Mouse (Mus musculus) G1E (cell line): ENCODE data around the gene Ctnnb1. TPM values are rescaled to one million over a fixed set of nuclear protein-coding genes. Genes with fewer than 3 reads are reported as not detected.

ENCODE experiments used
- ATAC-seq: 2 replicates; pipeline ENCODE4 v1.8.0; 2016; ENCODE audit warnings: mild to moderate bottlenecking; ENCODE audit not compliant: insufficient number of reproducible peaks, poor library complexity, low FRiP score, severe bottlenecking; ENCODE audit errors: extremely low read depth
- DNase-seq: peaks from one replicate; pipeline ENCODE4 v3.0.0; 2012; ENCODE audit warnings: low spot score
- H3K27me3 ChIP-seq: 2 replicates; pipeline ENCODE4 v1.6.1; 2012; ENCODE audit warnings: mild to moderate bottlenecking, low read length, inconsistent platforms; ENCODE audit not compliant: insufficient read depth
- H3K36me3 ChIP-seq: replicated peaks from 2 replicates; pipeline ENCODE3; 2012; ENCODE audit warnings: mild to moderate bottlenecking, inconsistent platforms
- H3K4me1 ChIP-seq: 2 replicates; pipeline ENCODE4 v1.6.1; 2012; ENCODE audit warnings: low read depth, low read length, inconsistent platforms, mixed read lengths; ENCODE audit not compliant: insufficient read depth
- H3K4me3 ChIP-seq: 2 replicates; pipeline ENCODE4 v1.5.1; 2012; ENCODE audit warnings: low read depth, mild to moderate bottlenecking, inconsistent platforms, low read length, moderate library complexity, mixed read lengths
- H3K9me3 ChIP-seq: replicated peaks from 2 replicates; pipeline ENCODE4 v1.6.1; 2012; ENCODE audit warnings: inconsistent platforms
- CTCF ChIP-seq: IDR thresholded peaks from 2 replicates; pipeline ENCODE4 v1.5.1; 2012; ENCODE audit warnings: low read depth, low read length, inconsistent platforms, mixed read lengths
- GATA1 ChIP-seq: IDR thresholded peaks from 2 replicates; pipeline ENCODE4 v1.6.1; 2012; ENCODE audit warnings: borderline replicate concordance, low read length, inconsistent platforms, mixed read lengths
- GATA2 ChIP-seq: IDR thresholded peaks from 2 replicates; pipeline ENCODE4 v1.6.1; 2012; ENCODE audit warnings: low read depth, low read length, inconsistent platforms, borderline replicate concordance
- POLR2AphosphoS5 ChIP-seq: IDR thresholded peaks from 2 replicates; pipeline ENCODE4 v1.6.1; 2012; ENCODE audit warnings: low read depth, low read length, inconsistent platforms; ENCODE audit not compliant: insufficient replicate concordance
- TAL1 ChIP-seq: conservative IDR thresholded peaks from 2 replicates; pipeline ENCODE4 v1.6.1; 2012; ENCODE audit warnings: low read depth, low read length, inconsistent platforms, mixed read lengths
- polyA plus RNA-seq: library from polyadenylated mRNA; stranded (reverse); fragments of >175 nt; gene quantifications from 2 replicates; pipeline ENCODE4 v1.2.3, GENCODE M21; 2012
- total RNA-seq, 2 experiments: library from RNA; stranded (forward) in 1 of 2; stranded (reverse) in 1 of 2; fragments of 200-1000 nt in 1 of 2; fragments of >200 nt in 1 of 2; fragmentation: Nextera tagmentation in 1 of 2; gene quantifications; 2 replicates each; pipeline ENCODE4 v1.2.3; 2014 to 2017

Ctnnb1 gene
- total and polyA plus RNA-seq, 3 experiments: 60.1 to 628 (median 233) TPM

GRCm38 (mm10) chr9:120935634-120935922 lies 6.6 kb downstream of the Ctnnb1 start:
- peaks cover 57% of the 10 kb centered on the region for H3K4me1 ChIP-seq
- DNase-seq: no peak
- H3K36me3 ChIP-seq: peaks cover 42% of the 10 kb centered on the region
- H3K4me3 ChIP-seq: peak overlapping the region; percentile 82
- TF ChIP-seq TAL1 (no peak), POLR2AphosphoS5 (no peak)
- no peak for ATAC-seq
- H3K27me3 ChIP-seq: no peaks in the 10 kb centered on the region
- no peaks in the 10 kb centered on the region for H3K9me3 ChIP-seq

DNA sequence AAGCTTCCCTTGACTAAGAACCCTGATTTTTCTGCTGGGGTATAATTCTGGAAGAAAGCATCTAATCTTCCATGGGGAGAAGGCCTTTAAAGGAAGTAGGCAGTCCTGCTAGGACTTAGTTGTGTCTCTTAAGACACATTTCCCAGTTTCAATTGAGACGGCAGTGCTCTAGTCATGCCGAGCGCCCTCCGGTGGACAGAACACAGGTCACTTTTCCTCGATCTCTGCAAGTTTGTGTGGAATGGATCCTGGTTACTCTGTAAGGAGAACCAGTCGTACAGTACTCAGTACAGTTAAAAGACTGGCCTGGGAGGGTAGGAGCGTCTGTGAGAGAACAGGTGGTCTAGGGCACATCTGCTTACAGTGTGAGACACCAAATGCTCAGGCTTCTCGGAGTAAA lies 7.3 kb downstream of the Ctnnb1 start:
- no peaks in the 10 kb centered on the region for H3K27me3 ChIP-seq
- TF ChIP-seq CTCF: peak; percentile 17; the same call in 1 of the 2 replicates
- TF ChIP-seq GATA2: no peak
- peaks cover 65% of the 10 kb centered on the region for H3K4me1 ChIP-seq
- no peaks in the 10 kb centered on the region for H3K9me3 ChIP-seq
- DNase-seq: peak; percentile 38
- H3K36me3 ChIP-seq: peaks cover 50% of the 10 kb centered on the region
- no peak for ATAC-seq
- peak overlapping the region; percentile 6; the same call in 1 of the 2 replicates for H3K4me3 ChIP-seq

- Histone ChIP-seq H3K36me3 (peaks cover 85% of the 10 kb centered on the region), H3K9me3 (no peaks in the 10 kb centered on the region), H3K4me3 (no peak overlapping the region), H3K4me1 (peaks cover 91% of the 10 kb centered on the region), H3K27me3 (no peaks in the 10 kb centered on the region)
- ATAC-seq: no peak
- DNase-seq: no peak
- TF ChIP-seq POLR2AphosphoS5: no peak
- no peak for TF ChIP-seq TAL1
- TF ChIP-seq CTCF: no peak
- no peak for TF ChIP-seq GATA2
- TF ChIP-seq GATA1: no peak
These were observed 11.8 kb downstream of the Ctnnb1 start for GRCm38 (mm10) chr9:120940858-120941257.

GRCm38 (mm10) chr9:120943757-120944156 lies 14.7 kb downstream of the Ctnnb1 start:
- Histone ChIP-seq H3K4me3 (no peak overlapping the region), H3K36me3 (peaks cover 88% of the 10 kb centered on the region), H3K4me1 (peaks cover 83% of the 10 kb centered on the region), H3K27me3 (no peaks in the 10 kb centered on the region), H3K9me3 (no peaks in the 10 kb centered on the region)
- TF ChIP-seq GATA2: no peak
- TF ChIP-seq GATA1: no peak
- no peak for TF ChIP-seq TAL1
- TF ChIP-seq POLR2AphosphoS5: no peak
- TF ChIP-seq CTCF: no peak
- DNase-seq: no peak
- no peak for ATAC-seq

GRCm38 (mm10) chr9:120944211-120944610 lies 15.2 kb downstream of the Ctnnb1 start:
- no peak for ATAC-seq
- H3K36me3 ChIP-seq: peaks cover 89% of the 10 kb centered on the region

DNA sequence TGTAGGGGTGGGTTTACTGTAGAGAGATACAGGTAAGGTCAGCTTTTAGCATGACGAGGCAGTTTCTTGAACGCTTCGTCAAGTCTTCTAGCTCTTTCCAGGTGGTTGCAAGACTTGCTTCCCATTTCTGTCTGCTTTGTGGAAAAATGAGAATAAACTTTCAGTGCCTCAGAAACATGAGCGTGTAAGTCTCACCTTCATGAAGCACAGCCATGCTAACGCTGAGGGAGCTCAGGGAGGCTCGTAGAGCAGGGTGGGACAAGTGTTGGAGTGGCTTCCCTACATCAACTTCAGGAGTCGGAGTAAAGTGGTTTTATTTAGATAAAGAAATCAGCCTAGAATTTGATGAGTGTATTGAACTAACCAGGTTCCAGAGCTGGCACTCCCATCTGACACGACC lies 17.1 kb downstream of the Ctnnb1 start:
- Histone ChIP-seq H3K36me3 (peaks cover 87% of the 10 kb centered on the region), H3K4me3 (no peak overlapping the region), H3K9me3 (no peaks in the 10 kb centered on the region), H3K4me1 (peaks cover 64% of the 10 kb centered on the region), H3K27me3 (no peaks in the 10 kb centered on the region)
- no peak for ATAC-seq
- TF ChIP-seq GATA2 (no peak), POLR2AphosphoS5 (no peak), CTCF (no peak), TAL1 (no peak), GATA1 (no peak)
- no peak for DNase-seq

More at GRCm38 (mm10) chr9:120944211-120944610, 15.2 kb downstream of the Ctnnb1 start:
- H3K4me3 ChIP-seq: no peak overlapping the region
- TF ChIP-seq TAL1: no peak
- no peak for TF ChIP-seq GATA1
- no peak for TF ChIP-seq GATA2
- TF ChIP-seq POLR2AphosphoS5: no peak
- no peak for TF ChIP-seq CTCF
- DNase-seq: no peak
- H3K9me3 ChIP-seq: no peaks in the 10 kb centered on the region
- H3K4me1 ChIP-seq: peaks cover 84% of the 10 kb centered on the region
- H3K27me3 ChIP-seq: no peaks in the 10 kb centered on the region

DNA sequence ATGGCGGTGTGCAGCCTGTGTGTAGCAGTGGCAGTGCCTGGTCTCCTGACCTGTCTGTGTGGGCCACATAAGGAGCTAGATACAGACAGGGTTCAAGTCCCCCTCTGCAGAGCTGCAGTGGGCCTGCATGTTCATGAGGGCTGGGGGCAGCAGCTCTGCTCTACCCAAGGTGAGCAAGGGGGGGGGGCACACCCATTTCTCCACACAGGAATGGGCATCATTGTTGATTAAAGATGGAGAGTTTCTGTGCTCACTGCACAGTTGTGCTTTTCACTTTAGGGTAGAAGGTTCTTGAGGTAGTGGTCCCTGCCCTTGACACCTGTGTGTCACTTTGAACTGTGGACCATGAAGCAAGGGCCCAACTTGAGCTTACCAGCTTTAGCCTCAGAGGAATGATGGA lies 19.8 kb downstream of the Ctnnb1 start:
- TF ChIP-seq POLR2AphosphoS5 (no peak), GATA2 (no peak), TAL1 (no peak), CTCF (no peak), GATA1 (no peak)
- Histone ChIP-seq H3K9me3 (no peaks in the 10 kb centered on the region), H3K4me1 (peaks cover 40% of the 10 kb centered on the region), H3K27me3 (no peaks in the 10 kb centered on the region), H3K36me3 (peaks cover 87% of the 10 kb centered on the region), H3K4me3 (no peak overlapping the region)
- ATAC-seq: no peak
- DNase-seq: no peak

- H3K4me1 ChIP-seq: peaks cover 25% of the 10 kb centered on the region
- peaks cover 92% of the 10 kb centered on the region for H3K36me3 ChIP-seq
- no peak overlapping the region for H3K4me3 ChIP-seq
- H3K27me3 ChIP-seq: no peaks in the 10 kb centered on the region
- H3K9me3 ChIP-seq: no peaks in the 10 kb centered on the region
- ATAC-seq (no peak), DNase-seq (no peak)
- TF ChIP-seq GATA2: no peak
- TF ChIP-seq POLR2AphosphoS5: no peak
- TF ChIP-seq TAL1: no peak
- no peak for TF ChIP-seq GATA1
- no peak for TF ChIP-seq CTCF
These were observed 21.7 kb downstream of the Ctnnb1 start for GRCm38 (mm10) chr9:120950761-120951160.
